Mouse (Mus musculus) spleen, adult 2 months (tissue): ENCODE data around the gene Mug2. TPM values are rescaled to one million over a fixed set of nuclear protein-coding genes. Genes with fewer than 3 reads are reported as not detected.
"Not testable (repeated sequence)": the region's sequence is repeated elsewhere in the genome, so short reads cannot be mapped to it uniquely, and the experiment has no call there.

Source experiments
- DNase-seq, 2 experiments: peaks; one replicate each; pipeline versions ENCODE4 v3.0.0 to v3.0.0-alpha.2; 2012 to 2021; ENCODE audit warnings: low spot score in 2 of 2, low read depth in 1 of 2
- H3K27ac ChIP-seq: fragments of 200-500 bp; 2 replicates; pipeline ENCODE4 v1.5.1; 2012; ENCODE audit warnings: low read length, inconsistent platforms; ENCODE audit not compliant: insufficient read depth
- H3K27me3 ChIP-seq: fragments of 200-500 bp; 2 replicates; pipeline ENCODE4 v1.6.1; 2012; ENCODE audit warnings: mild to moderate bottlenecking, moderate library complexity, low read length, inconsistent platforms; ENCODE audit not compliant: control insufficient read depth, insufficient read depth
- H3K36me3 ChIP-seq: fragments of 200-500 bp; 2 replicates; pipeline ENCODE4 v1.6.1; 2012; ENCODE audit warnings: mild to moderate bottlenecking, low read length, inconsistent platforms; ENCODE audit not compliant: control insufficient read depth, insufficient read depth
- H3K4me1 ChIP-seq: fragments of 200-500 bp; 2 replicates; pipeline ENCODE4 v1.6.1; 2011; ENCODE audit warnings: inconsistent platforms; ENCODE audit not compliant: control insufficient read depth, insufficient read depth, insufficient read length
- H3K4me3 ChIP-seq: fragments of 200-500 bp; 2 replicates; pipeline ENCODE4 v1.5.1; 2011; ENCODE audit warnings: mild to moderate bottlenecking, inconsistent platforms; ENCODE audit not compliant: insufficient read depth, insufficient read length; ENCODE audit errors: extremely low read depth
- CTCF ChIP-seq: fragments of 200-500 bp; IDR thresholded peaks from 2 replicates; pipeline ENCODE4 v1.5.1; 2011; ENCODE audit warnings: mild to moderate bottlenecking, inconsistent platforms; ENCODE audit not compliant: insufficient read depth, insufficient read length, insufficient replicate concordance; ENCODE audit errors: extremely low read depth
- POLR2A ChIP-seq: fragments of 200-500 bp; IDR thresholded peaks from 2 replicates; pipeline ENCODE4 v1.6.1; 2011; ENCODE audit warnings: low read depth, low read length, inconsistent platforms
- WGBS: fragments of 180-500 bp; shearing (Covaris S2); methylation state at CpG from one replicate; pipeline ENCODE4 v1.1.7; 2018; 5-methylcytosine and 5-hydroxymethylcytosine counted together
- polyA plus RNA-seq: library from polyadenylated mRNA; depleted of rRNA; stranded (reverse); fragments of >200 nt; gene quantifications from 2 replicates; pipeline ENCODE4 v1.2.3, GENCODE M21; 2012; rRNA removed

The Mug2 gene
- not detected in 2 replicates for polyA plus RNA-seq

DNA sequence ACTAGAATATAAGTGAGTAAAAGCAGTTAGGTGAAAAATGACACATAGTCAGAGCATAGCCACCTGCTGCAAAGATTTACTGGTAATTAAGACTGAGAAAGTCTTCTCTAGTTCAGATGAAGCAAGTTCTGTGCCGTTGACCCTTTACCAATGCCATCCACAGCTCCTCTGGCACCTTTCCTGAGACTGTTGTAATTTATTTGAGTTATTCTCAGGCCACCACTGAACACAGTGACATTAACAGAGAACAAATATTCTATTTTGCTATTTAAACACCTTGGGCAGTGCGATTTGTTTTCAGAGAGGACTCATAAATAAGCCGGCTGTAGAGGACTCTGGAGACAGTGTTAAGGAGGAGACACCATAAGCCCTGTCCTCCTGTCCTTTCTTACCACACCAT, at the start of gene Mug2:
TSS of gene Mug2 (plus strand) at position 301 of the 400 bp plus-strand sequence.
- H3K27me3 ChIP-seq, DNase-seq, H3K4me3 ChIP-seq, H3K4me1 ChIP-seq, H3K27ac ChIP-seq, H3K36me3 ChIP-seq: not testable (repeated sequence)
- WGBS, result no CpG with 5 or more reads among the region's 3 CpGs

DNA sequence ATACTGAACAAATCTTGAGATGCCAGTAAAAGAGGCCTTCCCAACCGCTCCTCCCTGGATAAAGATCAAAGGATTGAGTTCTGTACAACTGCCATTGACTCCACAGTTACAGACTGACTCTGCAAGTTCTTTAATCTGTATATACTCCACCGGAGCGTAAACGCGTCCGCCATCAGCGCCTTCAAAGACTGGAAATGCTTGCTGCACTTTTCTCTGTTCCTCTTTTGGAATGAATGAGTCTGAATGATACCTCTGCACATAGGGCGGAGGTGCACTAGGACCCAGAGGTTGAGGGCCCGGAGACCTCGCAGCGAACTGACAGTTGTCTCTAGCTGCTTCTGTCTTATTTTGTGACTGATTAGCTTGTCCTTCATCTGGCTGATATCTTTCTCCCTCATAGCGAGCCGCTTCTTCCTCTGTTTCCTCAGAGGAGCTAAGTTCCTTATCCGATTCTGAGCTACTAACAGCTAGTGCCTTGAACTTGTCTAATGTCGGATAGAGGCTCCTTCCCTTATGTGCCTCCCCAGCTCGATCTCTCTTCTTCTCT, 48.7 kb upstream of the Mug2 start:
- H3K4me1 ChIP-seq, DNase-seq, H3K27ac ChIP-seq, H3K36me3 ChIP-seq, H3K27me3 ChIP-seq, H3K4me3 ChIP-seq: not testable (repeated sequence)
- WGBS, result 91% methylated on average over 16 of the region's 16 CpGs

DNA sequence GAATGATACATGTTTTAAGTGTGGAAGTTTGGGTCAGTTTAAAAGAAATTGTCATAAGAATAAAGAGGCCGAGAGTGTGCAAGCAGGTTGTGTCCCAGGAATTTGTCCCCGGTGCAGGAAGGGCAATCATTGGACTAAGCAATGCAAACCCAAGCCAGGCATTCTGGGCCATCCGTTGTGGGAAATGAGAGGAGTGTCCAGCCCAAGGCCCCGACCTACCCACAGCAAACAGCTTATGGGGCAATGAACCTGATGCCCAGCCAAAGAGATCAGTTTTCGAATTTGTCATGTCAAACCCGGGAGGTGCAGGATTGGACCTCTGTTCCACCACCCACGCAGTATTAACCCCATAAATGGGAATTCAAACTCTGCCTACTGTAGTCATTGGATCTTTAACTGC, 30.9 kb upstream of the Mug2 start:
- H3K4me1 ChIP-seq, result no peaks in the 10 kb centered on the region
- no peak overlapping the region for H3K27ac ChIP-seq
- H3K27me3 ChIP-seq, result no peaks in the 10 kb centered on the region
- no peak for TF ChIP-seq POLR2A
- no peaks in the 10 kb centered on the region for H3K36me3 ChIP-seq
- H3K4me3 ChIP-seq, result no peak overlapping the region
- 77% methylated on average over 7 of the region's 7 CpGs for WGBS
- DNase-seq, result no peak

DNA sequence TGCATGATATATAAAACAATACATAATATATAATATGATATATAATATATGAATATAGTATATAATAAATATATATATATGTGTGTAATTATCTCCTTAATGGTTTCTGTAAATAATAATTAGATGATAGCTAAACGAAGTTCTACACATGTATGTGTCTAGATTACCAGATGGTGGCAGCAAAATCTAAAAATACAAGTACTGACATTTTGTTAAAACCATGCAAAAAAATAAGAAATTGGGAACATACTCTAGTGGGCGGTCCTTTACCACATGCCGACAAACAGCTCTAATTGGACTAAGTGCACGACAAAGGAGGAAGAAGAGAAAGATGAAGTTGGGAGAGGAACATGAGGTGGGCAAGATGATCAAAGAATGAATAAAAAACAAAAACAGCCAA, 94.3 kb downstream of the Mug2 start:
- H3K27ac ChIP-seq, result no peak overlapping the region
- no peaks in the 10 kb centered on the region for H3K4me1 ChIP-seq
- no peaks in the 10 kb centered on the region for H3K27me3 ChIP-seq
- H3K4me3 ChIP-seq, result no peak overlapping the region
- no peaks in the 10 kb centered on the region for H3K36me3 ChIP-seq
- TF ChIP-seq POLR2A, result no peak
- TF ChIP-seq CTCF, result no peak
- DNase-seq, result no peak
- WGBS, result 75% methylated on average over 4 of the region's 4 CpGs

DNA sequence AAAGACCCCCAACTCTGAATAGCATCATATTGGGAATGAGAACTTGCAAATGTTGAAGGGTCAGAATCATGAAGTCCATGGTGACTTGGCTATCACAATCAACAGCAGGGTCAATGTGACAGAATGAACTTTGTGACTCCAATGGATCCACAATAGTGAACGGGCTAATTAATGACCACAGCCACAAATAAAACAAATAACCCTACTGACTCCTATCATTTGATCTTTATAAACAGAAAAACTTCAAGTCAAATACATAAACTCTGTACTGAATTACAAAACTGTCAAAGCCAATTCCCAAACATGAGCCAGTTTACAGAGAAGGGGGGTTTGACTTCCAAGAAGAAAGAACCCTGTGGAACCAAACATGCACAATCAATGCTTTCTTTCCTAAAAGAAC, 95.1 kb downstream of the Mug2 start:
- H3K27me3 ChIP-seq, result no peaks in the 10 kb centered on the region
- no peak overlapping the region for H3K27ac ChIP-seq
- no peak for TF ChIP-seq CTCF
- TF ChIP-seq POLR2A, result no peak
- WGBS, result 81% methylated on average over 1 of the region's 1 CpGs
- H3K4me3 ChIP-seq, result no peak overlapping the region
- DNase-seq, result no peak
- H3K36me3 ChIP-seq, result no peaks in the 10 kb centered on the region
- no peaks in the 10 kb centered on the region for H3K4me1 ChIP-seq

DNA sequence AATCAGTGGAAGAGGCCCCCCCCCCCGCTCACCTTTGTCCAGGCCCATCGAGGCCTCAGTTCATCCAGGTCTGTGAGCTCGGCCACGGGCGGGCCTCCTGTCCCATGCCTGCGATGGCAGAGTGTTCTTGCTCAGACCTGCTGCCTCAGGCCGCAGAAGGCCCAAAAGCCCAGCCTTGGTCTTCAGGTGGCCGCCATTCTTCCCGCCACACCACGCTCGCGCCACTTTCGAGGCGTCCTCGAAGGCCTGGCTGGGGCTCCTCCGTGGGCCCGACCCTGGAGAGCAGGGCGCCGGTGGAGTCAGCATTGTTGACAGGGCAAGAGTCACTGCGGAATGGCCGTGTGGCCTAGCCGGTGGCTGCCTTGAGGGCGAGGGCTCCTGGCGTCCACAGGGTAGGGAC, 110.4 kb downstream of the Mug2 start:
- 91% methylated on average over 23 of the region's 24 CpGs for WGBS
- no peaks in the 10 kb centered on the region for H3K4me1 ChIP-seq
- H3K4me3 ChIP-seq, result no peak overlapping the region
- no peaks in the 10 kb centered on the region for H3K36me3 ChIP-seq
- no peak for TF ChIP-seq CTCF
- no peak overlapping the region for H3K27ac ChIP-seq
- H3K27me3 ChIP-seq, result no peaks in the 10 kb centered on the region
- no peak for DNase-seq

DNA sequence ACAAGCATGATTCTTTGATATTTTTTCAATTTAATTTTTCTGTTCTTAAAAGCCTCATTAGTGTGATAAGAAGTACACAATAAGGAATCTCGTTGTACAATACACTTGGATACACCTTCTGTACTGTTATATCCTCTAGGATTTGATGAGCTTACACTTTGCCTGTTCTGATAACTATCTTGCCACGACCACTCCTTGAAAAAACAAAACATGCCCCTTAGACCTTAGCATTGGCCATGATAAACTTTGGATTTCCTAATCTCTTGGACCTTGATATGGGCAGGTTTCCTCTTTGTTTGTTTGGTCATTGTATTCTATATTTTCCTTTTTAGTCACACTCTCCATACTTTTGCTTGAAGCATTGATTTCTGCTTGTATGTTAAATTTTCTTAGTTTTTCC, 123.0 kb downstream of the Mug2 start:
- no peak for DNase-seq
- Histone ChIP-seq H3K27me3 (no peaks in the 10 kb centered on the region), H3K27ac (no peak overlapping the region), H3K4me3 (no peak overlapping the region), H3K4me1 (no peaks in the 10 kb centered on the region), H3K36me3 (no peaks in the 10 kb centered on the region)
- 59% methylated on average over 2 of the region's 2 CpGs for WGBS
- no peak for TF ChIP-seq CTCF
- TF ChIP-seq POLR2A, result no peak

Other genes with a start within 250 kb of the Mug2 start
- gene Mug1, start 168.2 kb upstream of the Mug2 start, polyA plus RNA-seq, result 0.01 and 0.05 TPM in 2 replicates